Mouse (Mus musculus): ENCODE results near the gene Parm1.

Gene Parm1

DNA sequence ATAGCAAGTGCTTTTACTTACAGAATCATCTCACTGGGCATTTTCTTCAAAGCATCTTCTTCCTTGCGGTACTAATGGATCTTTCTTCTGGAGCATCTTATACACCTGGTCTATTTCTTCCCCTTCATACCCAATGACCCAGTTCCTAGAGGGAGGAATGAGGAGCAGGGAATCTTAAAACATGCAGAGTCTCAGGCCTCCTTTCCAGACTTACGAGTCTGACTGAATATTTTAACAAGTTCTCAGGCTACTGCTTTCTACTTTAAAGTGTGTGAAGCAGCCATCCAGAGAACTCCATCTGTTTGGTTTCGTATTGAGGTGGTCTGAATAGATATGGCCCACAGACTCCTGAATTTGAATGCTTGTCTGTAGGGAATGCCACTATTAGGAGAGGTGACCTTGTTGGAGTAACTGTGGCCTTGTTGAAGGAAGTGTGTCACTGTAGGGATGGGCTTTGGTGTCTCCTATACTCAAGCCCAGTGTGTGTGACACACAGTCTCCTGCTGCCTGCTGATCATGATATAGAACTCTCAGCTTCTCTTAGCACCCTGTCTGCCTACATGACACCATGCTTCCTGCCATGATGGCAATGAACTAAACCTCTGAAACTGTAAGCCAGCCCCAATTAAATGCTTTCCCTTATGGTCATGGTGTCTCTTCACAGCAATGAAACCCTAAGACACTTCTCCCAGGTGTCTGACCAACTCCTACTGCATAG lies 137.1 kb downstream of the Parm1 start:
- no peak for DNase-seq

DNA sequence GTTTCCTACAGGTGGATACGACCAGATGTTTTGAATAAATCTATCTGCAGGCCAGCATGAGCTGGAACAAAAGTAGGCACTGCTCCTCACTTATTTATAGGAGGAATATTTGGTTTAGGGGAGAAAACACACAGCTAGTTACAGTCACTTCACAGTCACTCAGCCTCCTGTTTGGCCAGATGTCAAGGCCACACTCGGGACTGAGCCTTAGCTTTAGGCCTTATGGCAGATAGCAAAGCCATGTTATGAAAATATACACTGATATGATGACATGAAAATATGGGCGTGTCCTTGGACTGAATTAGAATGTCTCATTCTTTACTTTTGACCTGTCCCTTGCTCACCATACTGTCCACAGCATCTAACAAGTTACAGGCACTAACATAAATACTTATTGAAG lies 137.8 kb downstream of the Parm1 start:
- no peak for DNase-seq

DNA sequence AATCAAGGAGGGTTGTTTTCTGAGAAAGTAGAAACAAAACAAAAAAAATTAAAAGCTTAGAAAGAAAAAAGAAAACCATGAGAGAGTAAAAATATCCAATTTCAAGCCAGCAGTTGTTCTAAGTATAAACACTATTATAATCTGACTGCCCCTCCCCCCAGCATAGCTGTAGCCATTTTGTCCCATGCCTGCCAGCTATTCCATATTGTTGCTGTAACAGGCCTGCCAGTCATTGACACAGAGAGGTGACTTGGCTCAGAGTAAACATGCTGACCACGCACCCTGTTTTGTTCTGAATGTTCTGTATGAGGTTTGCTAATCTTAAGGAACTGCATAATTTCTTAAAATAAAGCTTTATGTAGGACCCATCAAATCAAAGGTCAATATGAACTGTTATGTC lies 145.3 kb downstream of the Parm1 start:
- no peak for DNase-seq

DNA sequence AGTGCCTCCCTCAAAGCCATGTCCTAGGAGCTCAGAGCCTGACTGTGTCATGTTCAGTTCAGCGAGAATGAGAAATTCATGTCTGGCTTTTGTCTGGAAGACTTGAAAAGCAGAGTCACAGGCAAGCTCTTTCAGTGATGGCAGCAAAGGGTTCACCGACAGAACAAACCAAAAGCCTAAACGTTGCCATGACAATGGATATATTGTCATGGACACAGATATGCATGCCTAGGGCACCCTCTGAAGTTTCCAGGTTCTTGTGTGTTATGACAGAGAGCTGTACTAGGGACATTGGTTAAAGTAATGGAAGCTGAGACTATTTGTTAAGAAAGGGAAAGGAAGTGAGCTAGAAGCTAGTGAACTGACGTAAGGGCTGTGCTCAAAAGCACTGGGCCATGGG lies 149.7 kb downstream of the Parm1 start:
- no peak for DNase-seq

DNA sequence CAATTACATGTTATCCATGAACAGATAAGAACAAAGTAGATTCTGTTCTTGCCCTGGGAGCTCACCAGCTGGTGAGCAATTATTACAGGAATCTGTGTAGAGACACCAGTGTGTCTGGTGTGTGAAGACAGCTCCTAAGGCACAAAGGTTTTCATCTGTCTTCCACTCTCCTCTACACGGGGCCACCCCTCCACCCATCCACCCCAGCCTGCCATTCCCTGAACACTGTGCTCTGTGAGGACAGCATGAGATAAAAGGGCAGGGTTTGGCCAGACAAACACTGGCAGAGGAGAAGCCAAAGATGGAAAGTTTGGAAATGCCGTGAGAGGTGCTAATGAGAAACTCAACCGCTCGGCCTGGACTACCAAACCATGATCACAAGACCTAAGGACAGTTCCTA lies 151.8 kb downstream of the Parm1 start:
- no peak for DNase-seq

All from cerebellum, postnatal 25 days (tissue).